Mouse (Mus musculus) heart, embryonic 11.5 days (tissue): ENCODE data around the gene Pkn1. TPM values are rescaled to one million over a fixed set of nuclear protein-coding genes. Genes with fewer than 3 reads are reported as not detected.

ENCODE experiments used
- ATAC-seq: fragments of 200-750 bp; cut with Nextera tagmentation; replicated peaks from 2 replicates; pipeline ENCODE4 v1.8.0; 2017; ENCODE audit warnings: moderate library complexity; ENCODE audit not compliant: insufficient number of reproducible peaks, low FRiP score, low TSS enrichment
- H3K27ac ChIP-seq: fragments of 300-500 bp; sonication (generic); 2 replicates; pipeline ENCODE4 v1.5.1; 2014; ENCODE audit warnings: mild to moderate bottlenecking, low read depth, low read length
- H3K27me3 ChIP-seq: fragments of 300-500 bp; sonication (generic); 2 replicates; pipeline ENCODE4 v1.6.1; 2014; ENCODE audit warnings: mild to moderate bottlenecking, low read length, mixed read lengths; ENCODE audit not compliant: control insufficient read depth, insufficient read depth
- H3K36me3 ChIP-seq: fragments of 300-500 bp; sonication (generic); 2 replicates; pipeline ENCODE4 v1.6.1; 2014; ENCODE audit warnings: mild to moderate bottlenecking, low read length, moderate library complexity, mixed read lengths; ENCODE audit not compliant: control insufficient read depth, insufficient read depth
- H3K4me1 ChIP-seq: fragments of 300-500 bp; sonication (generic); 2 replicates; pipeline ENCODE4 v1.6.1; 2014; ENCODE audit warnings: low read length; ENCODE audit not compliant: control insufficient read depth, insufficient read depth
- H3K4me2 ChIP-seq: fragments of 300-500 bp; sonication (generic); 2 replicates; pipeline ENCODE4 v1.6.1; 2014; ENCODE audit warnings: mild to moderate bottlenecking, moderate library complexity
- H3K4me3 ChIP-seq: fragments of 300-500 bp; sonication (generic); 2 replicates; pipeline ENCODE4 v1.5.1; 2014; ENCODE audit warnings: low read depth, low read length
- H3K9ac ChIP-seq: fragments of 300-500 bp; sonication (generic); 2 replicates; pipeline ENCODE4 v1.6.1; 2014; ENCODE audit warnings: mild to moderate bottlenecking, low read depth, low read length, moderate library complexity
- H3K9me3 ChIP-seq: fragments of 300-500 bp; sonication (generic); replicated peaks from 2 replicates; pipeline ENCODE4 v1.6.1; 2016; ENCODE audit warnings: low read length; ENCODE audit not compliant: control insufficient read depth
- whole genome bisulfite sequencing: fragments of 180-500 bp; shearing (Covaris S2); extraction: QIAGEN DNeasy Blood & Tissue Kit; methylation state at CpG from one replicate; pipeline ENCODE4 v1.1.7; 2014; ENCODE audit not compliant: insufficient replicate concordance; 5-methylcytosine and 5-hydroxymethylcytosine counted together
- microRNA-seq: library from miRNA; unstranded; fragments of <30 nt; microRNA quantifications from one replicate; pipeline ENCODE4, GENCODE M21; 2016; ENCODE audit warnings: borderline number of aligned reads
- polyA plus RNA-seq: library from polyadenylated mRNA; unstranded; fragments of >200 nt; fragmentation: Nextera tagmentation; extraction: Ambion mirVana; gene quantifications from 2 replicates; pipeline ENCODE4 v1.2.1, GENCODE M21; 2014

Gene Pkn1
- polyA plus RNA-seq, 1 experiment from 2014 or later: 17.0 TPM

- Histone ChIP-seq H3K9me3 (no peaks in the 10 kb centered on the region), H3K27ac (no peak overlapping the region), H3K36me3 (no peaks in the 10 kb centered on the region), H3K4me2 (peak overlapping the region; percentile 77), H3K4me1 (peaks cover 3% of the 10 kb centered on the region; the same call in 1 of the 2 replicates), H3K4me3 (peak overlapping the region; percentile 32), H3K27me3 (no peaks in the 10 kb centered on the region), H3K9ac (peak overlapping the region; percentile 67)
- ATAC-seq: no peak
- WGBS: 51% methylated on average over 15 of the region's 15 CpGs
Measured at GRCm38 (mm10) chr8:83621691-83622388, 77.1 kb downstream of the Pkn1 start.

GRCm38 (mm10) chr8:83619568-83620285 lies 79.3 kb downstream of the Pkn1 start:
- Histone ChIP-seq H3K4me1 (peaks cover 3% of the 10 kb centered on the region; the same call in 1 of the 2 replicates), H3K27me3 (no peaks in the 10 kb centered on the region), H3K4me3 (no peak overlapping the region), H3K36me3 (no peaks in the 10 kb centered on the region), H3K9ac (no peak overlapping the region), H3K9me3 (no peaks in the 10 kb centered on the region), H3K27ac (no peak overlapping the region), H3K4me2 (no peak overlapping the region)
- ATAC-seq: no peak
- WGBS: 82% methylated on average over 9 of the region's 9 CpGs

DNA sequence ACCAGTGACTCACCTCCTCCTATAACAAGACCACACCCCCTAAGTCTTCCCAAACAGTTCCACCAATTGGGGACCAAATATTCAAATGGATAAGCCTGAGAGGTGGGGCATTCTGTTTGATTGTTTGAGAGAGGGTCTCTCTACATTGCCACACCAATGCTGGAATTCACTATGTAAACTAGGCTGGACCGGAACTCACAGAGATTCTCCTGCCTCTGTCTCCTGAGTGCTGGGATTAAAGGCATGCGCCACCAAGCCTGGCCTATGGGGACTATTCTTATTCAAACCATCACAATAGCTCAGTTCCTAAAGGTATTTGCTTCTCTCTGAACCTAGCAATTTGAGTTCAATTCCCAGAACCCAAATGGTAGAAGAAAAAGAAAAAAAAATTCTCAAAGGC lies 80.4 kb downstream of the Pkn1 start:
- Histone ChIP-seq H3K27me3 (no peaks in the 10 kb centered on the region), H3K4me2 (no peak overlapping the region), H3K4me3 (no peak overlapping the region), H3K36me3 (peaks cover 3% of the 10 kb centered on the region; the same call in 1 of the 2 replicates), H3K27ac (no peak overlapping the region), H3K4me1 (peaks cover 3% of the 10 kb centered on the region; the same call in 1 of the 2 replicates), H3K9me3 (no peaks in the 10 kb centered on the region), H3K9ac (no peak overlapping the region)
- 90% methylated on average over 2 of the region's 2 CpGs for WGBS
- no peak for ATAC-seq

DNA sequence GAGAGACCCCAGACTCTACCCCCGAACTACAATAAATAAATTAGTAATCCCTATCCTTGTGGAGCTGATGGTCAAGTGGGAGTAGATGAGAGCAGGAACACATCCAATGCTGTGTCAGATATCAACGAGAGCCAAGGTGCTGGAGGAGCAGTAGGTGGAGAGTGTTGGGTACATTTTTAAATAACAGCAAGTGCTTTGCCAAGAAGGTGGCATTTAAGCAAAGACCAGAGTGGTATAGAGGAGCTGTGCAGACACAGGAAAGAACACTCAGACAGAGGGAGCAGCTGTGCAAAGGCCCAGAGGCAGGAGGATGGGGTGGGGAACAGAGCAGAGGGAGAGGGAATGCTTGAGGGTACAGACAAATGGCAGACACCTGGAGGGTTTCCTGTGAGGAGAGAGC lies 81.9 kb downstream of the Pkn1 start:
- Histone ChIP-seq H3K4me3 (no peak overlapping the region), H3K36me3 (peaks cover 14% of the 10 kb centered on the region), H3K9me3 (no peaks in the 10 kb centered on the region), H3K9ac (no peak overlapping the region), H3K4me1 (no peaks in the 10 kb centered on the region), H3K4me2 (no peak overlapping the region), H3K27ac (no peak overlapping the region), H3K27me3 (no peaks in the 10 kb centered on the region)
- 81% methylated on average over 2 of the region's 2 CpGs for WGBS
- no peak for ATAC-seq

- Histone ChIP-seq H3K36me3 (peaks cover 16% of the 10 kb centered on the region), H3K27ac (no peak overlapping the region), H3K4me2 (no peak overlapping the region), H3K4me3 (no peak overlapping the region), H3K9me3 (no peaks in the 10 kb centered on the region), H3K27me3 (no peaks in the 10 kb centered on the region), H3K4me1 (no peaks in the 10 kb centered on the region), H3K9ac (no peak overlapping the region)
- no peak for ATAC-seq
Measured at GRCm38 (mm10) chr8:83616625-83617024, 82.4 kb downstream of the Pkn1 start.

Small RNA genes lying within 50 kb of the gene (microRNA-seq; reads per million reads assigned to microRNA genes)
- gene Mir1668: 0.27 reads per million

Other genes starting within 250 kb of the Pkn1 start
- 92.8 and 95.5 TPM in 2 replicates for gene Scoc, start 240.8 kb downstream of the Pkn1 start, polyA plus RNA-seq
- gene Olfr370, start 163.4 kb downstream of the Pkn1 start, polyA plus RNA-seq: 0.08 TPM in 1 of 2 replicates, not detected in the other
- 546 and 556 TPM in 2 replicates for gene Ndufb7, start 132.5 kb downstream of the Pkn1 start, polyA plus RNA-seq
- 531 and 534 TPM in 2 replicates for gene Tecr, start 91.2 kb downstream of the Pkn1 start, polyA plus RNA-seq
- gene Dnajb1, start 91.0 kb downstream of the Pkn1 start, polyA plus RNA-seq: 51.2 and 51.5 TPM in 2 replicates
- gene Gipc1, start 46.5 kb downstream of the Pkn1 start, polyA plus RNA-seq: 171 and 180 TPM in 2 replicates
- gene Ptger1, start 32.5 kb downstream of the Pkn1 start, polyA plus RNA-seq: 0.13 and 0.63 TPM in 2 replicates
- 143 and 150 TPM in 2 replicates for gene Ddx39, start 16.0 kb upstream of the Pkn1 start, polyA plus RNA-seq
- gene Adgre5, start 42.1 kb upstream of the Pkn1 start, polyA plus RNA-seq: 17.6 and 18.8 TPM in 2 replicates
- gene Adgrl1, start 200.9 kb upstream of the Pkn1 start, polyA plus RNA-seq: 10.2 and 13.5 TPM in 2 replicates